Mouse (Mus musculus): ENCODE measurements around the gene Osbpl9. TPM values are rescaled to one million over a fixed set of nuclear protein-coding genes. Genes with fewer than 3 reads are reported as not detected.

Osbpl9 gene
- polyA plus RNA-seq, 1 experiment, result not detected

DNA sequence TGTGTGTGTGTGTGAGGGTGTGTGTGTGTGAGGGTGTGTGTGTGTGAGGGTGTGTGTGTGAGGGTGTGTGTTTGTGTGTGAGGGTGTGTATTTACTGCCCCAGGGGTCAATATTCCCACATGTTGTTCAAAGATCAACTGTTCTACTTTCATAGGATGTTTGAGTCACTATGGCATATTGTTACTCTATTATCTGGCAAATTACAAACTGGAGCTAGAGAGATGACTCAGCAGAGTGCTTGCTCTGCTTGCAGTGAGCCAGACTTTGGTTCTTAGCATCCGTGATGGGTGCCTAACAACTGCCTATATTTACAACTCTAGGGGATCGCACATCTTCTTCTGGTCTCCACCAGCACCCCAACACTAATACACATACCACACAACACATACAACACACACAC, 172.2 kb downstream of the Osbpl9 start:
- no peak overlapping the region for H3K4me3 ChIP-seq (ENCODE audit: insufficient read depth, low read depth, low read length)
- TF ChIP-seq POLR2A (IDR thresholded peaks at IDR 0.05; ENCODE audit: insufficient read depth, low read depth, low read length) (no peak), CTCF (IDR thresholded peaks at IDR 0.05; ENCODE audit: insufficient read depth, low read depth, low read length) (no peak)
- no peaks in the 10 kb centered on the region for H3K4me1 ChIP-seq (ENCODE audit: control insufficient read depth, insufficient read depth, low read length)
- 43% methylated on average over 2 of the region's 2 CpGs for WGBS
- H3K27ac ChIP-seq (ENCODE audit: insufficient read depth, low read depth, low read length), result no peak overlapping the region

GRCm38 (mm10) chr4:109026543-109026942, 175.5 kb downstream of the Osbpl9 start:
- no peaks in the 10 kb centered on the region for H3K4me1 ChIP-seq (ENCODE audit: control insufficient read depth, insufficient read depth, low read length)
- WGBS, result 57% methylated on average over 3 of the region's 3 CpGs
- TF ChIP-seq CTCF (IDR thresholded peaks at IDR 0.05; ENCODE audit: insufficient read depth, low read depth, low read length) (no peak), POLR2A (IDR thresholded peaks at IDR 0.05; ENCODE audit: insufficient read depth, low read depth, low read length) (no peak)
- no peak overlapping the region for H3K27ac ChIP-seq (ENCODE audit: insufficient read depth, low read depth, low read length)
- H3K4me3 ChIP-seq (ENCODE audit: insufficient read depth, low read depth, low read length), result no peak overlapping the region

DNA sequence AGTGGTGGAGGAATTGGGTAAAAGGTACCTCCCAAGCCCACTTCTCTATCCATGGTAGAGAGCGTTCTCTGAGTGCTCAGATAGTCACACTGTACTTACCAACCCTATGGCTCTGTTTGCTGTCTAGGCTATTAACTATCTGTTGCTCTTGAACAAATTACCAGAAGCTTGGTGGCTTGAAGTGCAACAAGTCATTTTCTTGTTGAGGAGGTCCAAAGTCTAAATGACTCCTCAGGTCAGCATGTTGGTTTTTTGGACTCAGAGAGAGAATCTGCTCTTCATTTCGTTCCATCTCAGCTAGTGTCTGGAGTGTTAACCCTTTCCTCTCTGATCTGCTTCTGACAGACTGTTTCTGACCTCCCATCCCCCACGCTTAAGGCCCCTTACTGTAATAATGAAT, 177.0 kb downstream of the Osbpl9 start:
- Histone ChIP-seq H3K27ac (ENCODE audit: insufficient read depth, low read depth, low read length) (no peak overlapping the region), H3K4me3 (ENCODE audit: insufficient read depth, low read depth, low read length) (no peak overlapping the region), H3K4me1 (ENCODE audit: control insufficient read depth, insufficient read depth, low read length) (no peaks in the 10 kb centered on the region)
- TF ChIP-seq CTCF (IDR thresholded peaks at IDR 0.05; ENCODE audit: insufficient read depth, low read depth, low read length), result no peak
- no peak for TF ChIP-seq POLR2A (IDR thresholded peaks at IDR 0.05; ENCODE audit: insufficient read depth, low read depth, low read length)
- WGBS, result 69% methylated on average over 3 of the region's 3 CpGs

GRCm38 (mm10) chr4:109021976-109022375, 180.1 kb downstream of the Osbpl9 start:
- TF ChIP-seq POLR2A (IDR thresholded peaks at IDR 0.05; ENCODE audit: insufficient read depth, low read depth, low read length), result no peak
- TF ChIP-seq CTCF (IDR thresholded peaks at IDR 0.05; ENCODE audit: insufficient read depth, low read depth, low read length), result no peak
- H3K4me3 ChIP-seq (ENCODE audit: insufficient read depth, low read depth, low read length), result no peak overlapping the region
- no peak overlapping the region for H3K27ac ChIP-seq (ENCODE audit: insufficient read depth, low read depth, low read length)
- WGBS, result 82% methylated on average over 1 of the region's 1 CpGs
- peaks cover 3% of the 10 kb centered on the region; the same call in 1 of the 2 replicates for H3K4me1 ChIP-seq (ENCODE audit: control insufficient read depth, insufficient read depth, low read length)

DNA sequence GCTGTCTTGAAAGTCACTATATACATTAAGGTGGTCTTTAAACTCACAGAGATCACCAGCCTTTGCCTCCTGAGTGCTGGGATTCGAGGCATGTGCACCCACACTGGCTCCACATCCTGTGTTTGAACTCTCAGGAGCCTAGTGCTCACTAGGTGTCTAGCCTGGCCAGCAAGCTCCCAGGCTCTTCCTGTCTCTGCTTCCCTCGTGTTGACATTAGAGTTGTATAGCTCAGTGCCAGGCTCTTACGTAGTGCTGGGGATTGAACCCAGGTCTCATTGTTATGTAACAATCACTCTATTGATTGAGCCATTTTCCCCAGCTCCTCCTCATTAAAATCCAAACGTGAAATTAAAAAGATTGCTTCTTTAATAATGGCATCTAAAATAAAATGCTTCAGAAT, 182.8 kb downstream of the Osbpl9 start:
- 49% methylated on average over 4 of the region's 4 CpGs for WGBS
- TF ChIP-seq POLR2A (IDR thresholded peaks at IDR 0.05; ENCODE audit: insufficient read depth, low read depth, low read length), result no peak
- no peak for TF ChIP-seq CTCF (IDR thresholded peaks at IDR 0.05; ENCODE audit: insufficient read depth, low read depth, low read length)

DNA sequence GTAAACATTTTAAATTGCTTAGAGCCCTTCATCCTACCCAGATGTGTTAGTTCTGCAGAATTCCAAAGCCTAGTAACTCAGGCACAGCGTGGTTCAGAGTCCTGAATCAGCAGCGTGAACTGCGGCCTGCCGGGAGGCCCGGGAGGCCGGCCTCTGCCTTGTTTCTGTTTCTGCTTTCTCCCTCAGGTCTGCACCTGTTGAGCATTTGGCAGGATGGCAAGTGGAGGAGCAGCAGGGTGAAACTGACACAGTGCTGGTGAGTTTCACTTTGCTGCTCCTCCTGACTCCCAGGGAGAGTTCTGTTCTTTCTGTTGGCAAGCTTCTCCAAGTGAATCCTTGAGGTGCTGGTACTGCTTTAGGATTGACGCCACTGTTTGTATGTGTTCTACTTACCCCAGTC, 184.6 kb downstream of the Osbpl9 start:
- WGBS, result 65% methylated on average over 7 of the region's 7 CpGs
- peaks cover 3% of the 10 kb centered on the region; the same call in 1 of the 2 replicates for H3K4me1 ChIP-seq (ENCODE audit: control insufficient read depth, insufficient read depth, low read length)
- no peak overlapping the region for H3K4me3 ChIP-seq (ENCODE audit: insufficient read depth, low read depth, low read length)
- TF ChIP-seq POLR2A (IDR thresholded peaks at IDR 0.05; ENCODE audit: insufficient read depth, low read depth, low read length) (no peak), CTCF (IDR thresholded peaks at IDR 0.05; ENCODE audit: insufficient read depth, low read depth, low read length) (no peak)
- no peak overlapping the region for H3K27ac ChIP-seq (ENCODE audit: insufficient read depth, low read depth, low read length)

More for the DNA sequence above, 182.8 kb downstream of the Osbpl9 start:
- Histone ChIP-seq H3K27ac (ENCODE audit: insufficient read depth, low read depth, low read length) (no peak overlapping the region), H3K4me1 (ENCODE audit: control insufficient read depth, insufficient read depth, low read length) (peaks cover 3% of the 10 kb centered on the region; the same call in 1 of the 2 replicates), H3K4me3 (ENCODE audit: insufficient read depth, low read depth, low read length) (no peak overlapping the region)

- Histone ChIP-seq H3K27ac (ENCODE audit: insufficient read depth, low read depth, low read length) (no peak overlapping the region), H3K4me3 (ENCODE audit: insufficient read depth, low read depth, low read length) (no peak overlapping the region), H3K4me1 (ENCODE audit: control insufficient read depth, insufficient read depth, low read length) (peaks cover 3% of the 10 kb centered on the region; the same call in 1 of the 2 replicates)
- WGBS, result 94% methylated on average over 4 of the region's 4 CpGs
- no peak for TF ChIP-seq POLR2A (IDR thresholded peaks at IDR 0.05; ENCODE audit: insufficient read depth, low read depth, low read length)
- no peak for TF ChIP-seq CTCF (IDR thresholded peaks at IDR 0.05; ENCODE audit: insufficient read depth, low read depth, low read length)
Observed at GRCm38 (mm10) chr4:109014091-109014490, 188.0 kb downstream of the Osbpl9 start.

Other genes with a start within 250 kb of the Osbpl9 start
- 161 TPM in 1 of 2 replicates, not detected in the other for gene Nrd1, start 201.6 kb downstream of the Osbpl9 start, polyA plus RNA-seq (2012; ENCODE audit: insufficient read depth, insufficient read length, low replicate concordance, missing spikeins)
- not detected in 2 replicates for gene Calr4, start 32.2 kb upstream of the Osbpl9 start, polyA plus RNA-seq (2012; ENCODE audit: insufficient read depth, insufficient read length, low replicate concordance, missing spikeins)
- 176 TPM in 1 of 2 replicates, not detected in the other for gene Eps15, start 78.0 kb upstream of the Osbpl9 start, polyA plus RNA-seq (2012; ENCODE audit: insufficient read depth, insufficient read length, low replicate concordance, missing spikeins)
- gene Ttc39a, start 204.4 kb upstream of the Osbpl9 start, polyA plus RNA-seq (2012; ENCODE audit: insufficient read depth, insufficient read length, low replicate concordance, missing spikeins), result not detected in 2 replicates

All from olfactory bulb, adult 2 months (tissue).